Mouse (Mus musculus) heart, adult 2 months (tissue): ENCODE measurements around the gene Nfatc2.

Experiments
- CTCF ChIP-seq: fragments of 200-600 bp; IDR thresholded peaks from 2 replicates; pipeline ENCODE4 v1.8.1; 2022; ENCODE audit warnings: antibody characterized with exemption, mild to moderate bottlenecking, moderate library complexity
- EP300 ChIP-seq: fragments of 200-500 bp; IDR thresholded peaks from 2 replicates; pipeline ENCODE4 v1.6.1; 2011; ENCODE audit warnings: low read depth, low read length, control low read depth; ENCODE audit not compliant: insufficient read depth
- POLR2A ChIP-seq: fragments of 200-500 bp; IDR thresholded peaks from 2 replicates; pipeline ENCODE4 v1.6.1; 2011; ENCODE audit warnings: mild to moderate bottlenecking, low read depth, low read length, control low read depth; ENCODE audit not compliant: insufficient read depth

GRCm38 (mm10) chr2:168625091-168625490 lies 23.6 kb upstream of the Nfatc2 start:
- TF ChIP-seq CTCF (no peak), POLR2A (no peak), EP300 (no peak)
